Mouse (Mus musculus): ENCODE measurements around the gene Mfsd1.

Gene Mfsd1

DNA sequence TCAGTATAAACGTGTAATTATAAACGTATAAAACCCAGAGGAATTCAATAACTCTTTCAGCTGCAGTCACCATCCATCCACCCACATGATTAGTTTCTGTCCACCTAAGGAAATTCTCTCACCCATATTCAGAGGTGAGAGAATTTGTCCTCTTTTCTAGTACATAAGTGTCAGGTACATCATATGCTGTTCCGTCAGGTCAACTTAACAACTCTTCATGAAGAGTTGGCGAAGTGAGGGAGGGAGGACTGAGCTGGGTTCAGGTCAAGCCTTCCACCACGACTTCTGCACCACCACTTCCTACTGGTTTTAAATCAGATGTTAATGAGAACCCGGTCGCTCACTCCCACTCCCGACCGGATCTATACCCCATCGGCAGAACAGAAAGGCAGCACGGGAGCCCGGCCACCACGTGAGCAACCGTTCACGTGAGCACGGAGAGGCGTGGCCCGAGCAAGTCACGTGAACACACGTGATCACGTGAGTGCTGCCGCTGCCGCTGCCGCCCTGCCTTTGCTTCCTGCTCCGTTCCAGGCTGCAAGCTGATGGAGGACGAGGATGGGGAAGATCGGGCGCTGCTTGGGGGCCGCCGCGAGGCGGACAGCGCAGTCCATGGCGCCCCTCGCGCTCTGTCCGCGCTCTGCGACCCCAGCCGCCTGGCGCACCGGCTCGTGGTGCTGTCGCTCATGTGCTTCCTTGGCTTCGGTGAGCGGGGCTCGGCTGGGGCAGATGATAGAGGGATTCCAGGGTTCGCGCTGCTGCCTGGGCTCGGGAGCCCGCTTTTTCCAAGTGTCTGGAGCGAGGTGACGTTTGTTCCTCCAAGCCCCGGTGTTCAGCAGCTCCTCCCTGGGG is at the start of gene Mfsd1:
Gene Mfsd1 (plus strand): TSS at position 469 of the 852 bp plus-strand sequence.
- DNase-seq (ENCODE audit: low spot score in 2 of 2) = peak; percentile 78 to 80

DNA sequence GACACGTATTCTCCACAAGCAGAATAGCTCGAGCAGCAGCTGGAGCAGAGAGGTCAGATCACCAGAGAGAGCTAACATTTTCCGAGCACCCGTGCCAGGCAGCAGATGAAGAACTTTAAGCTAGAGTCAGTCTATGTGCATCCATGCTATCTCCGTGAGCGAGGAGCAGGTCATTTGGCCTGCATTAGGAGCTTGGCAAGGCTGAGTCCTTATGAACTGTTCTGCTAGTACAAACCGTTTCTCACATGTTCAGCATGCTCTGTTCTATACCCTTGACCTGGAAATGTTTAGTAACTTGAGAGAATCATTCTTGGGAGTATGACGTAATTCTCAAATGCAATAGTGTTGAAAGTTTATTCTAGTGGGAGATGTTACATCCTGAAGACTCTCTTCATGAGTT is 38.9 kb upstream of the Mfsd1 start:
- DNase-seq (ENCODE audit: low spot score in 2 of 2) = no peak

DNA sequence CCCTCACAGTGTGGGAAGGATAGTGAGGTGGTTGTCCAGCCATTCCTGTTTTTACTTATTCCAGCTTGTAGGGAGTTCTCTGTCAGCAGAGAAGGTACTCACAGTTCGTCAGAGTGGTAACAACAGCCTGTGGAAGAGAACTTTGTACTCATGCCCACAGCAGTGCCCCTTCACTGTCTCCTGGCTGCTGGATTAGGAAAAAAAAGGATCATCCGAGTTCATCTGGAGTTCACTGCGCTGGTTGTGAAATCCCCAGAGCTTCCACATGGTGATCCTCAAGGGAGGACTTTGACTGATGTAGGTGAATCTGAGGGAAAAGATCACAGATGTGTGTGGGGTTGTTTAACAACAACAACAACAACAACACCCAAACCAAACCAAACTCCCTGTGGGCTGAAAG is 31.3 kb upstream of the Mfsd1 start:
- DNase-seq (ENCODE audit: low spot score in 2 of 2) = no peak

DNA sequence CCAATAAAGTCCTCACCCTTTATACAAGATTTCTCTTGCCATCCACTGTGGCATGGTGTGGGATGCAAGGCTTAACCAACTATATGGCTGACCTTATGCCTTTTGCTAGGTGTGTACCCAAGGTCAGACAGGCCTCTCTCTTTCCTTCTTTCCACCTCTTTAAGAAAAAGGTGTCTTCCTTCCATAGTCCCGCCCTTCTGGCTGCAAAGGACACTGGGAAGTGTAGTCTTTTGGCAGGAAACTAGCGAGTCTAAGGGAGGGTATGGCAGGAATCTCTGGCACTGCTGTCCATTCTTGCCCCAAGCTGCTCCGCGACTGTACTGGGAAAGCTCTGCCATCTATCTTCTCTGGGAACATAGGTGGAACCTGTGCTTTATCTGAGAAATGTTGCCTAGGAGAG is 29.3 kb upstream of the Mfsd1 start:
- DNase-seq (ENCODE audit: low spot score in 2 of 2) = no peak

DNA sequence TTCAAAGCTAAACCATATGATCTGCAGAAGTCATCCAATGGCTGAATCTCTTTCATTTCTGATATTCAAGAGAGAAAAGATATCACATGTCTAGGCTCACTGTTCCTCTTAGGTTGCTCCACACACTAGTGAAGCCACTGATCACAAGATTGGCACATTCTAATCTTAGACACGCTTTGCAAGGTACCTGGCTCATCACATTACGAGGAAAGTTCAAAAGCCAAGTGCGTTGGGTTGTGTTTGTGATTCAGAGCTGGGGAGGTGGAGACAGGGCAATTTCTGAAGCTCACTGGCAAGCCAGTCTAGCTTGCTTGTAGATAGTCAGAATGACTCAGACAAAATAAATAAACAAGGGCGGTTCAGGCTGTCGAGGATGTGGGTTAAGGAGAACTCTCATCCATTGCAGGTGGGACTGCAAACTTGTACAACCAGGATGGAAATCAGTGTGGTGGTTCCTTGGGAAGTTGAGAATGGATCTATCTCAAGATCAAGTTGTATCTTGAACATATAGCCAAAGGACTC is 28.6 kb upstream of the Mfsd1 start:
- no peak for DNase-seq (ENCODE audit: low spot score in 2 of 2)

DNA sequence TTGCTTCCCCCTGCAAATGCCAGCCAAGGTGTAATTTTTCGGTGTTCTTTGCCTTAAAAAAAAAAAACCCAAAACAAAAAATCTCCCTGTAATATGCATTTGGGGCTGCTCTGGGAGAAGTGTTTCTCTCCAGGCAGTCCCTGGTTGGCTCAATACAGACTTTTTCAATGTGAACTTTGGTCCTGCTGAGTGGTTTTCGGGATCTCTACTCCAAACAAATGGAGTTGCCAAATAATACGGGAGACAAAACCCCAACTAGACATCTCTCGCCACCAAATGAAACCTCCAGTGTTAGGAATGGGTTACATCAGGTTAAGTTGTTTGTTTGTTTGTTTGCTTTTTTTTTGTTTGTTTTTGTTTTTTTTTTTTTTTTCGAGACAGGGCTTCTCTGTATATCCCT is 27.3 kb upstream of the Mfsd1 start:
- DNase-seq (ENCODE audit: low spot score in 2 of 2) = no peak

DNA sequence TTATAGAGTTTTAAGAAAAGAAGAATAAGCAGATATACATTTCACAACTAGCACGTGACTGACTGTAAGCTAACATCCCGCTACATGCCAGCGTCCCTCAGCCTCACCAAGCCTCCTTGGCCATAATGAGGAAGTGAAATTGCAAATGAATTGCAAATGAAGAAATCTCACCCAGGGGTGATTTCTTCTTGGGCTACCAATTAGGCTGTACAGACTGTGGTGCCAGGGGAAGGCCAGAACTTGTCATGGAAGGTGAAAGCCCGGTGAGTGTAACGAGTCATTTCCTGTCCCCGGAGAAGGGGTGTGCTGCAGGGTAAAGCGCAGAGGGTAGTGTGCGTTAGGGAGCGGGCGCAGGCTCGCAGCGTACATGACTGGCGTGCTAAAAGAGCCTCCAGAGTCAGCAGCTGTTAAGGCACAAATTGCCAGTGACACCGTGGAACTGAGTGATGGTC is 25.3 kb upstream of the Mfsd1 start:
- no peak for DNase-seq (ENCODE audit: low spot score in 2 of 2)

DNA sequence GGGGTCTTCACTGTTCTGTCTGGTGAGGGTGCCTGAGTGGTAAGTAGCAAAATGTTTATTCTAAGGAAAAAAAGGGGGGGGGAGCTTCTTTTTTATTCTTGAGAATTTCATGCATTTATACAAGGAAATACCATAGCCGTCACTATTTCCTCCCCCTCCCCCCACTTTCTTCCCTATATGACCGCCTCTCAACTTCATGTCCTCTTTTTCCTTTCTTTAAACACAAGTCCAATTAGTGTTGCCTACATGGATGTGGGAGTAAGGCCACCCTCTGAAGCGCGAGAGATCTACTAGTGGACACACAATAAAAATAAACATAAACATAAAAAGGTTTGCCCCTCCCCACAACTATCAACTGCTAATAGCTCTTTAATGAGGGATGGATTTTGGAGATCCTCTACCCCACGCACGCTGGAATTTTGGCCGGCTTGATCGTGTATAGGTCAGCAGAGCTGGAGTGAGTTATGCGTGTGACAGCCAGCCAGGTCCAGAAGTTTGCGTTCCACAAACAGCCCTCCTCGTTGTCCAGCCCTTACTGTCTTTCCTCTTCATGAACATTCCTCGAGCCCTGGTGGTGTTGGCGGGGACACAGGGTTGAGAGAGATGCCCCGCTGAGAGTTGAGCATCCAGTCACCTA is 24.7 kb upstream of the Mfsd1 start:
- no peak for DNase-seq (ENCODE audit: low spot score in 2 of 2)

DNA sequence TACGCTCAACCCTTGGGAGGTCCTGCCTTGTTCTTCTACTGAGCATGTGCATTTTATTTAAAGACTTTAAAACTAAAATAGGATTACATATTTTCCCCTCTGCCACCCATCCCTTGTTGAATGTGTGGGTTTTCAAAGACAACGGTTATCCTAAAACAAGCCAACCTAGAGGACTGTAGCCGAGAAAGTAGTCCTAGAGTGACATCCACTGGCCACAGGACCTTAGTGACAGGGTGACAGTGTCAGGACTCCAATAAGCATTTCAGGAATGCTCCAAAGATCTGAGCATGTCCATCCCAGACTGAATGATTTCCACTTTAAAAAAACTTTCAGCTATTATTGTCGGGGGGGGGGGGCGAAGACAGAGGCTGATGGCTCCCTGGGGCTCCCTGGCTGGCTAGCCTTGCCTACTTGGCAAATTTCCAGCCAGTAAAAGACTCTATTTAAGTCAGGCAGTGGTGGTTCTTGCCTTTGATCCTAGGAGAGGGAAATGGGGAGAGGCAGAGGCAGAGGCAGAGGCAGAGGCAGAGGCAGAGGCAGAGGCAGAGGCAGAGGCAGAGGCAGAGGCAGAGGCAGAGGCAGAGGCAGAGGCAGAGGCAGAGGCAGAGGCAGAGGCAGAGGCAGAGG is 17.7 kb upstream of the Mfsd1 start:
- DNase-seq (ENCODE audit: low spot score in 2 of 2) = no peak

DNA sequence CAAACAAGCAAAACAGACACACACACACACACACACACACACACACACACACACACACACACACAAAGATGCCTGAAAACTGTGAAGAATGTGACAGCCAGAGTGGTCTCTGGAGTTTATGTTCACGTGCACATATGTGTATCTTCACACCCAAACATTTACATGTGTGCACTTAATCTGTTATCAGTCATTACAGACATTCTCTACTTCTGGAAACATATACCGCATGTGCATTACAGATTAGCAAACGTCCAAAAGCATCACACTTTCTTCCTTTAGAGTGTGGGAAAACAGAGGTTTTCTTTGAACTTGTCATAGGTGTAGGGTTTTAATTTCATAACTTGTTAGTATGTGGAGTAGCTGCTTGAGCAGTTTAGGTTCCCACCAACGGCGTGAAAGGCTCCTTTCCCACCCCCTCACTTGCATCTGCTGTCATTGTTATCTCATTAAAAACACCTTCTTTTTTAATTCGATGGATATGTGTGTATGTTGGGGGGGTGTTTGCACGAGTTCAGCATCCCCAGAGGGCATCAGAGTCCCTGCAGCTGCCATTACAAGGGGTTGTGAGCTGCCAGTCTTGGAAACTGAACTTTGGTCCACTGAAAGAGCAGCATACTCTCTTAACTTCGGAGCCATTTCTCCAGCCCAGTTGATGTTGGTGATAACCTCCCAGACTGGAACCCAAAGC is 16.9 kb upstream of the Mfsd1 start:
- DNase-seq (ENCODE audit: low spot score in 2 of 2) = no peak

DNA sequence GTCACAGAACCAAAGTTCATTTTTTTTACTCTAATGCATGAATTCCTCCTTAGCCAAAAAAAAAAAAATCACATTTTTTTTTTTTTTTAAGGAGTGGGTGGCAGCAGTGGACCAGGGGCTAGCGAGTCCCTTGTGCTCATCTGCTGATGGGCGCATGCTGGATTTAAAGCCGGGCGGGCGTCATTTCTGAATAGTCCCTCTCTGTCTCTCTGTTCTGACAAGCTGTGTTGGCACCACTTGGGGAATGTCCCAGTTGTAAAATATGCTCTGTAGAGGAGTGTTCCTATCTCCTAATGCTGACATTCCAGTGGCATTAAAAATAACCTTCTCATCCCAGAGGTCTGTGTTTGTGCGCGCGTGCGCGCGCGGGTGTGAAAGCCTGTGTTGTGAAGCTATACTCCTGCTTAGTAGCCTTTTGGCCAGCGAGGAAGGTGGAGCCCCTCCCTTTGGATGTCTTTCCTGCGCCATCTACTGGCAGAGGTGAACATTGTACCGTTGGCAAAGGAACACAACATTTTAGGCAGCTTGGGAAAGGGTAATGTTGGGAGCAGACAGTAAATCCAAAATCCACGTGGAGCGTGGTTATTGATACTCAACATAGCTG is 14.4 kb upstream of the Mfsd1 start:
- peak in 1 of 2 experiments; percentile 43 for DNase-seq (ENCODE audit: low spot score in 2 of 2)

DNA sequence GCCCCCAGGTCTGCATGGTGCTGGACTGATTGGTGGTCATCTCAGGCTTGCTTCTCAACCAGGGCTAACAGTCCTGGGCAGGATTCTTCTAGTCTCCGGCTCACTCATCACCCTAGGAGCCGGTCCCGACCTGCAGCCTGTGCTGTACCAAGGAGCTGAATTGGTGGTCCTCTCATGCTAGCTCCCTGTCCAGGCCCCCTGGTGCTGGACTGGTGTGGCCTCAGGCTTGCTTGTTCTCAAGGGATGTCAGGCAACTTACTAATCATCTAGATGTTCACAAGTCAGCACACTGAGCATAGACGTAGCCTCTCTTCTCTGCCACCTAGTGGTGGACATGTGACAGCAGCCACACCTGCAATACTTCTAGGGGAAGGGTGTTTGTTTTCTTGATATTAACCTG is 9.6 kb upstream of the Mfsd1 start:
- peak in 1 of 2 experiments; percentile 50 for DNase-seq (ENCODE audit: low spot score in 2 of 2)

DNA sequence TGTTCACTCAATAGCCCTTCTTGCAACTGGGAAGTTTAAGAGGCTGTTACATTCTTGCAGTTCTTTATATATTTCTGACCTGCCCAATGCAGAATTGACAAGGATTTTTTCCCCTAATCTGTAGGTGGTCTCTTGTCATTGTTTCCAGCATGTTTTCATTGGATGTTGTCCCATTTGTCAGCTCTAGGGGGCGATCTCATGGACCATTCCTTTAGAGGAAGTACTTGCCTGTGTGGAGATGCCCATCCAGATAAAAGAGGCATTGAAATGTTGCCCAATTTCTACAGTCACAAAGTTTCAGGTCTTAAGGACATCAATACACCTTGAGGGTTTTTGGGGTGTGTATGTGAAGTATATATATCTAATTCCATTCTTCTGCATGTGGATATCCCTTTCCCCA is 9.0 kb upstream of the Mfsd1 start:
- no peak for DNase-seq (ENCODE audit: low spot score in 2 of 2)

DNA sequence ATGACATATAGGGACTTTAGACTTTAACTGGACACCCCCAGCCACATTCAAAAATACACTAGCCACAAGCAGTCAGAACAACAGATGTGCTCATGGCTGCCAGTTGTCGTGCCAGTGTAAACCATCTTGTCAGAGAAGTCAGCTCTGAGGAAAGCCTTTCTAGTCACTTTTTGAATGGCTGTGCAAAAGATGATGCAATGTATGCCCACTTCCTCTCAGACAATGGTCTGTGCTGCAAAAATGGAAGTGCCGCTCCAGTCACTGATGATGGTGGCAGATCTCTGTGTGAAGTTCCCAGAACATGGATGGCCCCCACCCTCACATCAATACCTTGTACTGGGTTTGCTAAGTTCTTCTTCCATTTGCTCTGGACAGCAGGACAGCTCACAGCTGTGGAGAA is 6.3 kb upstream of the Mfsd1 start:
- DNase-seq (ENCODE audit: low spot score in 2 of 2) = no peak

DNA sequence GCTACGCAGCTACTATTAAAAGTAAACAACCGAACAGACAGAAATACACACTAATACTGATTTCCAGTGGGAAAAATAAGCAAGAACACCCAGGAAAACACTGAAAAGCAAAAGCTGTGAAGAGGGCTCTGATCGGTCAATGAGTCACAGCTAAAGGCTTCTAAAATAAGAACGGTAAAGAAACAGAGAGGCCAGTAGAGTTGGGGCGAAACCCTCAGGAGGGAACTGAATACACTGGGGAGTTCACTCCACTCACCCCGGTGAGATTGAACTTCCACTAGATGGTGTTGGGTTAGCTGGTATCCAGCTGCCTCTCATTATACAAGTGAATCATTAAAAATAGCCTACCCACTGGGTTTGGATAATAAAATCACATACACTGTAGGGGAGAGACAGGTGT is 5.8 kb upstream of the Mfsd1 start:
- no peak for DNase-seq (ENCODE audit: low spot score in 2 of 2)

DNA sequence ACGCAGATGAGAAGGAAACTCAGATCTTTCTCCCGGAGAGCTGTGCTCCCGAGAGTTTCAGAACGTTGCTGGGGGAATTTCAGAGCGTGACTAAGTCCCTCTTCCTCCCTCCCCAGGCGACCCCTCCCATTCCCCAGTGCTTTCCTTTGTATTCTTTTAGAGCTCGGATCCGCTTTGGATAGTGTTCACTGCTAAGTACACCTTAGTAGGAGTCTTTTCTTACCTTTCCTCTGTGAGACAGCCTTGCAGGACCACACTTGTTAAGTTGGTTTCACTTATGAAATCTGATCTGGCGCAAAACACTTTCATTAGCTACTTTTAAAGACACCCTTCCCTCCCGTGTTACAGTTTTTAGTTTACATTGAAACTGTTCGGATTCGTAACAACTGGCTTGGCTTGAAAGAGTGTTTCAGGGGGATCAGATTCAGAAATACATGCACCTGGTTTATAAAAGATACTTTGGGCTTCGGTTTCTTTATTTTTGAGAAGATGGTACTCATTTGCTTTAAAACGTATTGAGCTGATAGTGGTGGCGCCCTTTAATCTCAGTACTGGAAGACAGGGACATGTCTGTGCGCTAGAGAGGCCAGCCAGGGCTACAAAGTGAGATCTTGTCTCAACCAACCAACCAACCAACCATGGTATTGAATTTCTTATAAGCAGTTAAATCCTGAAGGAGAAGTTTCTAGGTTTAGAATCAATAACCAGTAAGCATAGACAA is 744 bp downstream of the Mfsd1 start:
- DNase-seq (ENCODE audit: low spot score in 2 of 2) = no peak

DNA sequence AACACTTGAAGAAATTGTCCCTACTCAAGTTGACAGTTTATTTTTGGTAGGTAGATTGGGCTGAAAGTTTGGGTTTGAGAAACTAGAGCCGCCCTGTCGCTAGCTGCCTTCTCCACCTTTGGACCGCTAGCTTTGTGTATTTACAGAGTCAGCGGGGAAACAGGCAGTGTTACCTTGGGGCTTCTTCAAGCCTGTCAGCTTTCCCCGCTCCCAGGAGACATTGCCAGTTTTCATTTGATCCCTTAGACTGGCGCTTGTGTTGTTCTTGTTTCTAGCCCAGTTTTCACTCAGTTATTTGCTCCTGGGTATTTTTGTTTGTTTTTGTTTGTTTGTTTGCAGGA is 1.3 kb downstream of the Mfsd1 start:
- DNase-seq (ENCODE audit: low spot score in 2 of 2) = no peak

DNA sequence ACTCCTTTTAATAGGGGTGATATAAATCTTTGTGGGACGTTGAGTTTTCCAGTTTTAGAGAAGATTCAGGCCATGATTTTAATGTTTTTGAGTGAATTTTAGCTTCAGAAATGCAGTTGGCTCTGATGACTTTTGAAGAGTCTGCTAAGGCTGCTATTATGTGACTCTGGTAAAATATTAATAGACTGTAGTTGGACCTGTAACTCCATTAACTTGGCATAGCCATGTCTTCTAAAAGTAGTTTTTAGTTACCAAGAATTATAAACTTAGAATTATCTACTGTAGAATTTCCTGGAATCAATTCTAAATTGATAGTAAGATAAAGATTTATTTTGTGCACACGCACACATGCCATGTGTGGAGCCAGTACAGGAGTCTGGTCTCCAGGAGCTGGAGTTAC is 4.0 kb downstream of the Mfsd1 start:
- no peak for DNase-seq (ENCODE audit: low spot score in 2 of 2)

DNA sequence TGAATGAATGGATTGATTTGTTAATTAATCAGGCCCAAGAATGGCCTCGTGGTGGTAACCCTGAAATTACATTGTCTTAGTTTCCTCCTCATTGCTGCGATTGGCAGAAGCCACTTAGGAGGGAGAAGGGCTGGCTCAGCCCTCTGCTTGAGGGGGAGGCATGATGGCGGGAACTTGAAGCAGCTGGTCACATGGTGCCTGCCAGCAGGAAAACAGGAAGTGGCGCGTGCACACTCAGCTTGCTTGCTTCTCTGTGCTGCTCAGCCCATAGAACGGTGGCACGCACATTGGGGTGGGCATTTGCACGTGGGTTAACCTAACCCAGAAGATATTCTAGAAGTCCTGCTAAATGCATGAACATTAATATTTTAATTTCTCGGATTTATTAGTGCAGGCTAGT is 4.9 kb downstream of the Mfsd1 start:
- DNase-seq (ENCODE audit: low spot score in 2 of 2) = no peak

DNA sequence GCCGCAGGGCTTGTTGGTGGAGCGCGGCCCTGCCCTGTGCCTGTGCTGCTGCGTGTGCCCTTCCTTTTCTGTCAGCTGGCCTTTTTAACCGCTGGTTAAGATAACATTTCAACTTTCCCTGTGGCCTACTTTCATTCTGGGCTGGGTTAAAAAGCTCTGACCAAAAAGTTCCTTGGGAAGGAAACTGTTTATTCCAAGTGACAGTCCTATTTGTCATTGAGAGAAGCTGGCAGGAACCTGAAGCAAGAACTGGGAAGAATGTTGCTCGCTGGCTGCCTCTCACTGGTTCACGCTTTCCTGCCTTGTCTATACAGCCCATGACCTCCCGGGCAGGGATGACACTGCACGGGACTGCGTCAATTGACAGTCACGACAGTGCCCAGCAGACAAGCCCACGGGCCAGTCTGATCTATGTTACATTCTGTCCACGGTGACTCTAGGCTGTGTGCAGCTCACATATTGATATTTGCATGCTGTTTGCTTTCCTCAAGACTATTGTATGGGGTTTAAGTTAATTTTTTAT is 19.1 kb downstream of the Mfsd1 start:
- DNase-seq (ENCODE audit: low spot score in 2 of 2) = no peak

DNA sequence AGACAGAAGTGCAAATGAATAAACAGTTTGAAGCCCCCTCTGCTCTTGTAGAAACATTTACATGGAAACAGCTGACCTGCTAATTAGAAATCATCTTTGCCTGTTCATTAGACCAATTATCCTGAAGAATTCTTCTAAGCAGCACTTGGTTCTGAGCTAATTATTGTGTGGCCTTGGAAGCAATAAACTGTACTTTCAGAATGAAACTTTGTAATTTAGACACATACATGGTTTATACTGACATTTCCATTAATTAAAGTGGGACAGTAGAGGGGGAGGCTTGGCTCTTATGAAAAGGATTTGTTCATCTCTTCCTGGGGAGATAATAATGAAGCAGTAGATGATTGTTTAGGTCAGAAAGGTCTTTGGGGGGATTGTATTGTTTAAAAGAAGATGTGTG is 35.7 kb downstream of the Mfsd1 start:
- DNase-seq (ENCODE audit: low spot score in 2 of 2) = no peak

Data from thymus, postnatal 10 days (tissue).